Mouse (Mus musculus) heart, adult 2 months (tissue): ENCODE data around the gene Tcf7l2. TPM values are rescaled to one million over a fixed set of nuclear protein-coding genes. Genes with fewer than 3 reads are reported as not detected.
A peak's percentile ranks its signal among the peaks of the same experiment; 100 is the strongest.

Experiments used
- DNase-seq, 2 experiments: peaks; one replicate each; pipeline ENCODE4 v3.0.0; 2021
- H3K27ac ChIP-seq: fragments of 200-600 bp; 2 replicates; pipeline ENCODE4 v1.8.1; 2022
- H3K27me3 ChIP-seq: fragments of 200-500 bp; 2 replicates; pipeline ENCODE4 v1.6.1; 2012; ENCODE audit warnings: mild to moderate bottlenecking, low read length, inconsistent platforms, mixed read lengths; ENCODE audit not compliant: control insufficient read depth, insufficient read depth
- H3K36me3 ChIP-seq: fragments of 200-500 bp; 2 replicates; pipeline ENCODE4 v1.6.1; 2012; ENCODE audit warnings: low read length, inconsistent platforms; ENCODE audit not compliant: control insufficient read depth, insufficient read depth
- H3K4me1 ChIP-seq: fragments of 200-500 bp; 2 replicates; pipeline ENCODE4 v1.6.1; 2011; ENCODE audit warnings: low read length; ENCODE audit not compliant: control insufficient read depth, insufficient read depth
- H3K4me3 ChIP-seq: fragments of 200-600 bp; 2 replicates; pipeline ENCODE4 v1.8.1; 2022
- H3K79me2 ChIP-seq: fragments of 200-500 bp; replicated peaks from 2 replicates; pipeline ENCODE4 v1.6.1; 2012; ENCODE audit warnings: mild to moderate bottlenecking, inconsistent platforms, low read length, moderate library complexity, mixed read lengths; ENCODE audit not compliant: control insufficient read depth, insufficient read depth
- H3K9ac ChIP-seq: fragments of 200-500 bp; 2 replicates; pipeline ENCODE4 v1.6.1; 2012; ENCODE audit warnings: low read depth, mild to moderate bottlenecking, control low read depth, inconsistent platforms, low read length, mixed read lengths
- CTCF ChIP-seq: fragments of 200-600 bp; IDR thresholded peaks from 2 replicates; pipeline ENCODE4 v1.8.1; 2022; ENCODE audit warnings: antibody characterized with exemption, mild to moderate bottlenecking, moderate library complexity
- EP300 ChIP-seq: fragments of 200-500 bp; IDR thresholded peaks from 2 replicates; pipeline ENCODE4 v1.6.1; 2011; ENCODE audit warnings: low read depth, low read length, control low read depth; ENCODE audit not compliant: insufficient read depth
- POLR2A ChIP-seq: fragments of 200-500 bp; IDR thresholded peaks from 2 replicates; pipeline ENCODE4 v1.6.1; 2011; ENCODE audit warnings: mild to moderate bottlenecking, low read depth, low read length, control low read depth; ENCODE audit not compliant: insufficient read depth
- whole genome bisulfite sequencing: fragments of 180-500 bp; shearing (Covaris S2); methylation state at CpG from one replicate; pipeline ENCODE4 v1.1.7; 2018; 5-methylcytosine and 5-hydroxymethylcytosine counted together
- intact Hi-C: fragments of 180-260 bp; cut with DNase I; formaldehyde crosslinking; loops from one replicate; pipeline ENCODE4 v1.15.1; 2025
- polyA plus RNA-seq: library from polyadenylated mRNA; depleted of rRNA; stranded (reverse); fragments of >200 nt; gene quantifications from 2 replicates; pipeline ENCODE4 v1.2.3, GENCODE M21; 2012
- total RNA-seq, 2 experiments: library from RNA; stranded (reverse); gene quantifications; 2 replicates each; pipeline ENCODE4 v1.2.3; 2021

Tcf7l2 gene
- total and polyA plus RNA-seq, 3 experiments = 11.1 to 14.4 (median 13.9) TPM

GRCm38 (mm10) chr19:55747926-55748291 lies 6.3 kb downstream of the Tcf7l2 start:
- TF ChIP-seq EP300 = no peak
- no peak for TF ChIP-seq CTCF
- no peak for TF ChIP-seq POLR2A
- Histone ChIP-seq H3K4me3 (no peak overlapping the region), H3K27ac (peak overlapping the region; percentile 64), H3K27me3 (no peaks in the 10 kb centered on the region), H3K36me3 (peaks cover 18% of the 10 kb centered on the region), H3K79me2 (peaks cover 2% of the 10 kb centered on the region; the same call in 1 of the 2 replicates), H3K9ac (no peak overlapping the region), H3K4me1 (peaks cover 4% of the 10 kb centered on the region)
- DNase-seq = peak in 1 of 2 experiments; percentile 28
- intact Hi-C loops = loop anchor here (2.0 kb wide), 1 partner anchor 45 kb away; no protein-coding TSS in a partner anchor
- WGBS = 42% methylated on average over 6 of the region's 6 CpGs

- Histone ChIP-seq H3K79me2 (peaks cover 2% of the 10 kb centered on the region; the same call in 1 of the 2 replicates), H3K27me3 (no peaks in the 10 kb centered on the region), H3K4me1 (peaks cover 4% of the 10 kb centered on the region), H3K4me3 (no peak overlapping the region), H3K36me3 (peaks cover 18% of the 10 kb centered on the region), H3K9ac (peak overlapping the region; percentile 4), H3K27ac (peak overlapping the region; percentile 31)
- no peak for DNase-seq
- intact Hi-C loops = no loop called here
- TF ChIP-seq EP300 (no peak), CTCF (no peak), POLR2A (no peak)
- 42% methylated on average over 6 of the region's 6 CpGs for WGBS
Measured at GRCm38 (mm10) chr19:55748801-55749200, 7.2 kb downstream of the Tcf7l2 start.

GRCm38 (mm10) chr19:55749532-55749931 lies 7.9 kb downstream of the Tcf7l2 start:
- intact Hi-C loops = no loop called here
- H3K27me3 ChIP-seq = no peaks in the 10 kb centered on the region
- no peak for DNase-seq
- H3K9ac ChIP-seq = no peak overlapping the region
- H3K4me3 ChIP-seq = no peak overlapping the region
- TF ChIP-seq CTCF (no peak), POLR2A (no peak), EP300 (no peak)
- 58% methylated on average over 7 of the region's 7 CpGs for WGBS
- H3K4me1 ChIP-seq = peaks cover 6% of the 10 kb centered on the region
- peaks cover 18% of the 10 kb centered on the region for H3K36me3 ChIP-seq
- H3K79me2 ChIP-seq = peaks cover 2% of the 10 kb centered on the region; the same call in 1 of the 2 replicates
- H3K27ac ChIP-seq = no peak overlapping the region

GRCm38 (mm10) chr19:55750048-55750447 lies 8.4 kb downstream of the Tcf7l2 start:
- intact Hi-C loops = loop anchor here (5.0 kb wide), 1 partner anchor 188 kb away; no protein-coding TSS in a partner anchor
- no peak overlapping the region for H3K4me3 ChIP-seq

GRCm38 (mm10) chr19:55750465-55750864 lies 8.8 kb downstream of the Tcf7l2 start:
- no peak overlapping the region for H3K27ac ChIP-seq
- H3K36me3 ChIP-seq = peaks cover 21% of the 10 kb centered on the region
- H3K79me2 ChIP-seq = peaks cover 2% of the 10 kb centered on the region; the same call in 1 of the 2 replicates
- no peaks in the 10 kb centered on the region for H3K27me3 ChIP-seq
- DNase-seq = no peak
- intact Hi-C loops = loop anchor here (5.0 kb wide), 1 partner anchor 188 kb away; no protein-coding TSS in a partner anchor
- no peak overlapping the region for H3K4me3 ChIP-seq
- no peak for TF ChIP-seq EP300
- no peak for TF ChIP-seq POLR2A
- no peak for TF ChIP-seq CTCF
- peaks cover 6% of the 10 kb centered on the region for H3K4me1 ChIP-seq
- H3K9ac ChIP-seq = no peak overlapping the region
- WGBS = 90% methylated on average over 7 of the region's 7 CpGs

More at GRCm38 (mm10) chr19:55750048-55750447, 8.4 kb downstream of the Tcf7l2 start:
- H3K27ac ChIP-seq = no peak overlapping the region
- peaks cover 6% of the 10 kb centered on the region for H3K4me1 ChIP-seq
- no peak for DNase-seq
- TF ChIP-seq CTCF = no peak
- TF ChIP-seq EP300 = no peak
- TF ChIP-seq POLR2A = no peak
- H3K79me2 ChIP-seq = peaks cover 2% of the 10 kb centered on the region; the same call in 1 of the 2 replicates
- 88% methylated on average over 13 of the region's 13 CpGs for WGBS
- peaks cover 21% of the 10 kb centered on the region for H3K36me3 ChIP-seq
- H3K9ac ChIP-seq = no peak overlapping the region
- no peaks in the 10 kb centered on the region for H3K27me3 ChIP-seq

- H3K9ac ChIP-seq = no peak overlapping the region
- DNase-seq = no peak
- TF ChIP-seq EP300 (no peak), POLR2A (no peak), CTCF (no peak)
- H3K4me3 ChIP-seq = no peak overlapping the region
- H3K27ac ChIP-seq = no peak overlapping the region
- WGBS = 67% methylated on average over 8 of the region's 8 CpGs
- peaks cover 7% of the 10 kb centered on the region for H3K36me3 ChIP-seq
- intact Hi-C loops = loop anchor here (5.0 kb wide), 1 partner anchor 191 kb away; no protein-coding TSS in a partner anchor
- no peaks in the 10 kb centered on the region for H3K27me3 ChIP-seq
- peaks cover 10% of the 10 kb centered on the region for H3K4me1 ChIP-seq
- no peaks in the 10 kb centered on the region; the same call in 1 of the 2 replicates for H3K79me2 ChIP-seq
Measured at GRCm38 (mm10) chr19:55752861-55753260, 11.2 kb downstream of the Tcf7l2 start.
